Mouse (Mus musculus) C2C12 (cell line): ENCODE results near the gene Neu4. TPM values are rescaled to one million over a fixed set of nuclear protein-coding genes. Genes with fewer than 3 reads are reported as not detected.
"Not testable (repeated sequence)": the region's sequence is repeated elsewhere in the genome, so short reads cannot be mapped to it uniquely, and the experiment has no call there.

Experiments
- H3K27me3 ChIP-seq: one replicate; pipeline ENCODE4 v1.6.1; 2011; ENCODE audit not compliant: control insufficient read depth, insufficient read depth, insufficient read length
- H3K36me3 ChIP-seq: one replicate; pipeline ENCODE4 v1.6.1; 2011; ENCODE audit not compliant: control insufficient read depth, insufficient read depth
- H3K4me3 ChIP-seq: one replicate; pipeline ENCODE4 v1.5.1; 2011; ENCODE audit warnings: mild to moderate bottlenecking, control low read depth; ENCODE audit not compliant: poor library complexity, insufficient read depth, severe bottlenecking
- H3K79me2 ChIP-seq: one replicate; pipeline ENCODE4 v1.6.1; 2011; ENCODE audit not compliant: control insufficient read depth, insufficient read depth
- H3K79me3 ChIP-seq: one replicate; pipeline ENCODE4 v1.6.1; 2011; ENCODE audit warnings: low read depth, control low read depth
- H3ac ChIP-seq: one replicate; pipeline ENCODE3; 2011; ENCODE audit warnings: low read depth; ENCODE audit not compliant: control insufficient read depth, insufficient read length
- CEBPB ChIP-seq: IDR thresholded peaks from one replicate; pipeline ENCODE4 v1.6.1; 2011; ENCODE audit warnings: low read depth, mild to moderate bottlenecking, control low read depth, moderate library complexity
- CTCF ChIP-seq: IDR thresholded peaks from one replicate; pipeline ENCODE4 v1.5.1; 2011; ENCODE audit not compliant: control insufficient read depth, insufficient read depth, insufficient read length
- FOSL1 ChIP-seq: IDR thresholded peaks from one replicate; pipeline ENCODE4 v1.8.0; 2011; ENCODE audit warnings: mild to moderate bottlenecking, low read length; ENCODE audit not compliant: poor library complexity, insufficient read depth, severe bottlenecking
- MAX ChIP-seq: IDR thresholded peaks from one replicate; pipeline ENCODE4 v1.6.1; 2011; ENCODE audit warnings: mild to moderate bottlenecking, control low read depth
- MYOD1 ChIP-seq: IDR thresholded peaks from one replicate; pipeline ENCODE4 v1.6.1; 2011; ENCODE audit warnings: low read depth; ENCODE audit not compliant: control insufficient read depth, insufficient read length
- MYOG ChIP-seq: IDR thresholded peaks from one replicate; pipeline ENCODE4 v1.6.1; 2011; ENCODE audit not compliant: control insufficient read depth, insufficient read length; ENCODE audit errors: extremely low read depth
- USF1 ChIP-seq: IDR thresholded peaks from one replicate; pipeline ENCODE4 v1.6.1; 2011; ENCODE audit warnings: low read depth, mild to moderate bottlenecking, control low read depth, moderate library complexity
- long read RNA-seq, 2 experiments: library from polyadenylated mRNA; unstranded; transcript quantifications; one replicate each; pipeline ENCODE4 v2.0.0; 2019 to 2020
- polyA plus RNA-seq: library from polyadenylated mRNA; unstranded; fragments of >200 nt; fragmentation: generic; extraction: Trizol; gene quantifications from one replicate; pipeline ENCODE4 v1.2.1, GENCODE M21; 2012; ENCODE audit warnings: missing spikeins

The Neu4 gene
- not detected for polyA plus RNA-seq
- long read RNA-seq, experiment 1, result 0 reads
- long read RNA-seq, experiment 2, result 0 reads

DNA sequence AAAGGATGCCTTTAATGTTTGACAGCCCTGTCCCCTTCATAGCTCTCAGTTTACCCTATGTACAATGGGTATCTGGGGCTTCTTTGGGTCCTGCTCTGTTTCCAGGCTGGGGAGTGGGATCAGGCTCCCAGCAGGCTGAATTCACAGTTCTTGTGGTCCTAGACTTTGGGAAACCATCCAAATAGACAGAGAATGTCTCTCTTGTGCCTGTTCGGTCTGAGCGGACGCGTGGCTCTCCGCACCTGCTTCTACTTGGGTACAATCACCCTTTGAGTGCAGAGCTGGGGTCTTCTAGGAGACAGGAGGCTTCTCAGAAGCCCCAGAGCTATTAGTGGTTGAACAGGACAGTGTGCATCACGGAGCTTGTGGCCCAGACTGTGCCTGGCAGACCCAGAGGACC lies at the start of gene Neu4:
Neu4 (plus strand) TSS at position 301 of the 400 bp plus-strand sequence.
- Histone ChIP-seq H3K4me3 (no peak within 1 kb of the TSS), H3K79me3 (no peaks in the 10 kb centered on the region), H3ac (no peak within 1 kb of the TSS), H3K79me2 (no peaks in the 10 kb centered on the region), H3K27me3 (peaks cover 37% of the 10 kb centered on the region), H3K36me3 (no peaks in the 10 kb centered on the region)
- no peak for TF ChIP-seq USF1
- no peak for TF ChIP-seq FOSL1
- TF ChIP-seq MYOG, result no peak
- TF ChIP-seq MYOD1, result no peak
- TF ChIP-seq CTCF, result no peak
- no peak for TF ChIP-seq MAX
- TF ChIP-seq CEBPB, result no peak

DNA sequence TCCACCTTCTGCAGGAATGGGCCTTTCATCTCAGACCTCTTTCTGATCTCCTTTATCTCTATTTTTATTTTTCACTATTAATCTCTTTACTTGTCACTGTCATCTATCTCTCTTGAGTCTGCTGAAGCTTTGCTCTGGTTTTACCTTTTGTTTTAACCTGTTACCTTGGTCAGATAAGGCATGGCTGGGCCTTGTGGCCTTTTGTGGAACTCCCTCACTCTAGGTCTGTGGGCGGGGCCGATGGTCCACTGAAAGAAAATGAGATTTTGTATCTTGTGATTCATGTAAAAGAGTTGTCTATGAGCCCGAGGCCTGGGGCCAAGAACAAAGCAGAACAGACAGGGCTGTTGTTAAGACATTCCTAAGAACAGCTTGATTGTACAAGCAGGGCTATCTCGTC lies 49.5 kb upstream of the Neu4 start:
- not testable (repeated sequence) for H3K36me3 ChIP-seq

DNA sequence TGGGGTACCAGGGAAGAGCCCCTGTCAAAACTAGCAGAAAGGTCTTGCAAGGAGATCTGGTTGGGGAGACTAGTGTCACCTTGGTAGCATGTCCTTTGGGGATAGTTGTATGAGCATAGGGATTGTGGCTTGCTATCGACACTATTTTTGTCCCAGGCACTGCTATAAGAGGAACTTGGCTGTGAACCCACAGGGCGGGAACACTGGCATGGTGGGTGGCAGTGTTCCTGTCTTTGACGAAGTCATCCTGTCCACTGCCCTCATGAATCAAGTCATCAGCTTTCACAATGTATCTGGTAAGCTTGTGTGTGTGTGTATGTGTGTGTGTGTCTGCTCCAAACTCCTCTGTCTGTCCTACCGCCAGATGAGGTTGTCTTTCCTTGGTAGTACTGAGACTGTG lies 44.5 kb upstream of the Neu4 start:
- not testable (repeated sequence) for H3K79me3 ChIP-seq, H3K4me3 ChIP-seq, H3K79me2 ChIP-seq, H3K36me3 ChIP-seq, H3K27me3 ChIP-seq, H3ac ChIP-seq

More for the DNA sequence above, 49.5 kb upstream of the Neu4 start:
- not testable (repeated sequence) for H3K4me3 ChIP-seq, H3K79me3 ChIP-seq, H3K27me3 ChIP-seq, H3K79me2 ChIP-seq, H3ac ChIP-seq

DNA sequence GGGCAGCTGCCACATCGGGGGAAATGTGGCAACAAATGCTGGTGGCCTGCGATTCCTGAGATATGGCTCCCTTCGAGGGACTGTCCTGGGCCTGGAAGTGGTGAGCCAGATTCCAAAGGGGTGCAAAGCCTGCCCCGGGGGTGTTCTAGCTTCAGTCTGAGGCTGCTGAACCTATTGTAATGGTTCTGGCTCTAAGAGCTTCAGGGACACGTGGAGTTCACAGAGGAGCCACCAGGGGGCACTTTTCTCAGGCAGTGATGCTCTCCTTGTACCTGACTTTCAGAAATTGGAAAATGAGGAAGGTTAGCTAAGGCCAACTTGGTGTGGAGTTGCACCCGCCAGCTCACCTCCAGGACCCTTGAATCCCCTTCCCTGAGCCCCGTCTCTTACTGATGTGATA lies 42.0 kb upstream of the Neu4 start:
- not testable (repeated sequence) for H3K36me3 ChIP-seq, H3K79me2 ChIP-seq, H3K4me3 ChIP-seq, H3ac ChIP-seq, H3K79me3 ChIP-seq, H3K27me3 ChIP-seq

DNA sequence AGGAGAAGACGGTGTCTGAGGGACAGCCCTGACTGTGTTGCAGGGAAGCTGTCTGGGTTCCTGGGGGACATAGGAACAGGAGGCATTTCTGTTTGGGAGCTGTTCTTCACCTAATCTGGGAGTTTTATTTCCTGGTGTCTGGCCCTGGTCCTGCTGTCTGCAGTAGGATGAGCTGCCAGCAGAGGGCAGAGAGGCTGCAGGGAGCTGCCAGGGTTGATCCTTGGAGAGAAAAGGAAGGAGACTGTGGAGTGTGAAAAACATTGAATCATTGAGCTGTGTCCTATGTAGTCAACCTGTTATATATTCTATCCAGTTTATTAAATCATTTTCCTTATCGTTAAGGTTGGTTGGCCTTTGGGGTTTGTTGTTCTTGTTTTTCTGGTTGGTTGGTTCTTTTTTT lies 39.3 kb upstream of the Neu4 start:
- not testable (repeated sequence) for H3ac ChIP-seq, H3K79me3 ChIP-seq, H3K79me2 ChIP-seq, H3K27me3 ChIP-seq, H3K4me3 ChIP-seq, H3K36me3 ChIP-seq

DNA sequence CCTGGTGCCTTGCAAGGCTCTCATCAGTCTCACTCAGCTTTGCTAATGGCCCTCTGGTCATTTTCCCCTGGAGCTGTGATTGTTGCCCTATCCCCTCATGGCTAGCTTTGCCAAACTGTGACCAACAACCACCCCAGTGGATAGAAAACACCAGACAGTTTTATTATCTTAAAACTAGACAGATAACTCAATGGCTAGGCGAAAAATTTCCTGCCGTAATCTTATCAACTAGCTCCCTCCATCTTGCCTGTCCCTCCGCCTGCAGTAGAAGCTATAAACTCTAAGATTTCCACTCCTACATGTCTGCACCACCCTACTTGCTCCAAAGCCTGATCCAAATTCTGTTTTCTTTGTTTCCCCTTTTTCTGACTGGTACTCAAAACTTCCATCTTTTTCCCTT lies 34.1 kb upstream of the Neu4 start:
- no peaks in the 10 kb centered on the region for H3K79me3 ChIP-seq
- no peak for TF ChIP-seq CTCF
- TF ChIP-seq MAX, result no peak
- no peak for TF ChIP-seq MYOG
- no peak for TF ChIP-seq CEBPB
- no peak for TF ChIP-seq USF1
- no peak for TF ChIP-seq FOSL1
- TF ChIP-seq MYOD1, result no peak
- H3K79me2 ChIP-seq, result no peaks in the 10 kb centered on the region
- H3K36me3 ChIP-seq, result no peaks in the 10 kb centered on the region
- H3K4me3 ChIP-seq, result no peak overlapping the region
- no peak overlapping the region for H3ac ChIP-seq
- H3K27me3 ChIP-seq, result no peaks in the 10 kb centered on the region

DNA sequence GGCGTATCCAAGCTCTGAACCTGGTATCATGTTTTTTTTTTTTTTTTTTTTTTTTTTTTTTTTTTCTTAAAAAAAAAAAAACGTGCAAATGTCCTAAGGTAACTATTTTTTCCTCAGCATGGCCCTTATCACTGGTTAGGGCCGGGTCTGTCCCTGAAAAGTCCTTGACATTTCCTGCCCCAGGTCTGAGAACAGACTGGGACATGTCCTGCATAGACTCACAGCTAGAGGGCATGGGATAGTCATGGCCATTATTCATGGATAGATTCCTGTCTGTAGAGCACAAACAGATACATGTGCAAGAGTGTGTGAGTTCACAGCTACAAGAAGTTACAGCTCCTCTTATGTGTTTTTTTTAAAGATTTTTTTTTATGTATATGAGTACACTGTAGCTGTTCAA lies 31.5 kb upstream of the Neu4 start:
- Histone ChIP-seq H3ac (no peak overlapping the region), H3K36me3 (no peaks in the 10 kb centered on the region), H3K79me2 (no peaks in the 10 kb centered on the region), H3K27me3 (no peaks in the 10 kb centered on the region), H3K4me3 (no peak overlapping the region), H3K79me3 (no peaks in the 10 kb centered on the region)
- TF ChIP-seq CEBPB, result no peak
- no peak for TF ChIP-seq CTCF
- TF ChIP-seq USF1, result no peak

DNA sequence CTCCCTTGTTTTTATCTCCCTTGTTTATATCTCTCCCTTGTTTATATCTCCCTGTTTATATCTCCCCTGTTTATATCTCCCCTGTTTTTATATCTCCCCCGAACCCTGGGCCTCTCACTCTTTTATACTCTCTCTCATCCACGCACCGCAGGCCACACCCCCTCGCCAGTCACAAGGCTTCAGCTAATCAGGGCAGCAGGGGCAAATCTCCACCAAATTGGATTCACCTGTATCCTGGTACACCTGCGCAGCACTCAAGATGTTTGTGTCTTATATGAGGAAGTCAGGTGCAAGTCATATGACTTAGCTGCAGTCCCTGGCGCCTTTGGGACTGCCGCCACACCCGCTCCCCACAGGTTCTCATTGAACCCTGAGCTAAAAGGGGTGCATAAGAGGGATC lies 30.0 kb upstream of the Neu4 start, which contains the start of gene Gal3st2c:
Gal3st2c (plus strand) TSS at position 301 of the 400 bp plus-strand sequence.
- not testable (repeated sequence) for H3K36me3 ChIP-seq, H3K79me2 ChIP-seq, H3K79me3 ChIP-seq, H3ac ChIP-seq, H3K27me3 ChIP-seq, H3K4me3 ChIP-seq

DNA sequence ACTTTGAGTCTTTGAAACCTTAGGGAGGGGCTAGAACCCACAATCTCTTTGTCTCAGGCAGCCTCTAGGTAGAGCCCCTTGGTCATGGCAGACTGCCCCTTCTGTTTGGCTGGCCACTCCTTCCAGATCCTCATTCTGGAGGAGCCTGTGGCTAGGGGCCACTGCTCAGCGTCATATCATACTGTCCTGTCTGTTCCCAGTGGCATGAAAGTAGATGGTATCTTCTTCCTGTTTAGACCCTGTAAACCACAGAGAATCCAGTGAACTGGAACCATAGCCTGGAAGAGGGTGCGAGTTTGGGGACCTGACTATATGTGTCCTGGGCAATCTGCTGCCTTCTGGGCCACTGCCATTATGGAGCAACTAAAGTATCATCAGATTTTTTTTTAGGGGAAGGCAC lies 29.2 kb upstream of the Neu4 start:
- H3K79me2 ChIP-seq, H3K4me3 ChIP-seq, H3K36me3 ChIP-seq, H3K79me3 ChIP-seq, H3ac ChIP-seq, H3K27me3 ChIP-seq: not testable (repeated sequence)

DNA sequence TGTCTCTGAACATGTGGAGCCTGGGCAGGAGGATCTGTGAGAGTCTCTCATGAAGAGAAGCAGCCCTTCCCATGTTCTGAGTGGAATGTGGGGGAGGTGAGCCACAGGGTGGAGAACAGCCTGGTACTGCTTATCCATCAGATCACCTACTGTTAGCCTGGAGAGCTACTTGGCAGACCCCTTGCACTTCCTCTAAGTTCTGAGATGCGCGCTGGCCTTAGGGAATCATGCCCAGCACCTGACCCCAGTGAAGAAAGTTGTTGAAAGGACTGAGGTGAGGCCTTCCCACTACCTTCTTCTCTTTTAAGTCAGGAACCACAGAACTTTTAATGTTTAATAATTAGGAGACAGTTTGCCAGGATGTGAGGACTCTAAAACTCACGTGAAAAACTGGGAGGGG lies 28.8 kb upstream of the Neu4 start:
- not testable (repeated sequence) for H3K27me3 ChIP-seq, H3K79me3 ChIP-seq, H3ac ChIP-seq, H3K36me3 ChIP-seq, H3K4me3 ChIP-seq, H3K79me2 ChIP-seq
